Mouse (Mus musculus): Measurements from ENCODE around the gene Il1a. TPM values are rescaled to one million over a fixed set of nuclear protein-coding genes. Genes with fewer than 3 reads are reported as not detected.
A peak's percentile ranks its signal among the peaks of the same experiment; 100 is the strongest.

The Il1a gene
- total RNA-seq, 2 experiments from 2014 or later, result 0.39 to 1.0 TPM

GRCm38 (mm10) chr2:129269161-129269643, 40.6 kb downstream of the Il1a start:
- intact Hi-C loops (cut with DNase I), result no loop called here
- no peak for DNase-seq (ENCODE audit: low spot score in 2 of 2)

- intact Hi-C loops (cut with DNase I), result no loop called here
- peak in 1 of 2 experiments; percentile 39 for DNase-seq (ENCODE audit: low spot score in 2 of 2)
Observed at GRCm38 (mm10) chr2:129267738-129268137, 42.0 kb downstream of the Il1a start.

- intact Hi-C loops (cut with DNase I), result no loop called here
Observed at GRCm38 (mm10) chr2:129265316-129265715, 44.5 kb downstream of the Il1a start.

GRCm38 (mm10) chr2:129263073-129263472, 46.7 kb downstream of the Il1a start:
- intact Hi-C loops (cut with DNase I), result loop anchor here (5.0 kb wide), 1 partner anchor 144 kb away; no protein-coding TSS in a partner anchor

More at GRCm38 (mm10) chr2:129265316-129265715, 44.5 kb downstream of the Il1a start:
- no peak for DNase-seq (ENCODE audit: low spot score in 2 of 2)

GRCm38 (mm10) chr2:129261151-129261794, 48.5 kb downstream of the Il1a start:
- no peak for DNase-seq (ENCODE audit: low spot score in 2 of 2)
- intact Hi-C loops (cut with DNase I), result loop anchor here (1.0 to 5.0 kb wide), 2 partner anchors 28 to 146 kb away; no protein-coding TSS in a partner anchor

More at GRCm38 (mm10) chr2:129263073-129263472, 46.7 kb downstream of the Il1a start:
- DNase-seq (ENCODE audit: low spot score in 2 of 2), result peak; percentile 31 to 80

GRCm38 (mm10) chr2:129260646-129261045, 49.1 kb downstream of the Il1a start:
- DNase-seq (ENCODE audit: low spot score in 2 of 2), result no peak

GRCm38 (mm10) chr2:129258475-129259211, 51.1 kb downstream of the Il1a start:
- intact Hi-C loops (cut with DNase I), result loop anchor here (1.0 to 10.0 kb wide), 4 partner anchors 84 to 404 kb away; partner anchors contain the start of gene Chchd5
- peak; percentile 68 to 88 for DNase-seq (ENCODE audit: low spot score in 2 of 2)

More at GRCm38 (mm10) chr2:129260646-129261045, 49.1 kb downstream of the Il1a start:
- intact Hi-C loops (cut with DNase I), result loop anchor here (1.0 to 5.0 kb wide), 2 partner anchors 27 to 147 kb away; no protein-coding TSS in a partner anchor

- intact Hi-C loops (cut with DNase I), result loop anchor here (1.0 to 10.0 kb wide), 4 partner anchors 84 to 403 kb away; partner anchors contain the start of gene Chchd5
- no peak for DNase-seq (ENCODE audit: low spot score in 2 of 2)
Observed at GRCm38 (mm10) chr2:129258056-129258455, 51.7 kb downstream of the Il1a start.

GRCm38 (mm10) chr2:129256006-129256405, 53.8 kb downstream of the Il1a start:
- DNase-seq (ENCODE audit: low spot score in 2 of 2), result no peak
- intact Hi-C loops (cut with DNase I), result loop anchor here (5.0 to 10.0 kb wide), 3 partner anchors 129 to 401 kb away; partner anchors contain the start of gene Chchd5

- intact Hi-C loops (cut with DNase I), result loop anchor here (10.0 kb wide), 1 partner anchor 399 kb away; no protein-coding TSS in a partner anchor
- DNase-seq (ENCODE audit: low spot score in 2 of 2), result no peak
Observed at GRCm38 (mm10) chr2:129254076-129254475, 55.7 kb downstream of the Il1a start.

GRCm38 (mm10) chr2:129253631-129253970, 56.2 kb downstream of the Il1a start:
- intact Hi-C loops (cut with DNase I), result loop anchor here (10.0 kb wide), 1 partner anchor 399 kb away; no protein-coding TSS in a partner anchor
- no peak for DNase-seq (ENCODE audit: low spot score in 2 of 2)

GRCm38 (mm10) chr2:129252836-129253630, 56.7 kb downstream of the Il1a start:
- DNase-seq (ENCODE audit: low spot score in 2 of 2), result no peak
- intact Hi-C loops (cut with DNase I), result loop anchor here (10.0 kb wide), 1 partner anchor 398 kb away; no protein-coding TSS in a partner anchor

Other genes starting within 250 kb of the Il1a start
- 10 to 100 TPM; 65.7 to 74.0 TPM for gene Ttl, start 244.0 kb downstream of the Il1a start, total RNA-seq (2021)
- 10 to 100 TPM; 17.8 to 22.1 TPM for gene Polr1b, start 209.0 kb downstream of the Il1a start, total RNA-seq (2021)
- gene Chchd5, start 180.3 kb downstream of the Il1a start, total RNA-seq (2021), result 10 to 100 TPM; 10.9 to 11.3 TPM
- gene Slc20a1, start 111.2 kb downstream of the Il1a start, total RNA-seq (2021), result 100 to 1,000 TPM; 138 to 140 TPM
- gene Ckap2l, start 12.8 kb downstream of the Il1a start, total RNA-seq (2021), result under 1 TPM; 0.21 to 0.53 TPM
- gene Il1b, start 61.2 kb upstream of the Il1a start, total RNA-seq (2021), result not detected
- gene F830045P16Rik, start 226.6 kb upstream of the Il1a start, total RNA-seq (2021), result under 1 TPM; 0.60 to 0.66 TPM